Mouse (Mus musculus) ovary, postnatal 14 days (tissue): ENCODE results near the gene Cmss1.
"Not testable (repeated sequence)": the region's sequence is repeated elsewhere in the genome, so short reads cannot be mapped to it uniquely, and the experiment has no call there.

Experiments used
- DNase-seq: peaks from one replicate; pipeline ENCODE4 v3.0.0; 2022; ENCODE audit warnings: low spot score

Gene Cmss1

GRCm38 (mm10) chr16:57423001-57423800 lies 183.5 kb downstream of the Cmss1 start:
- DNase-seq = no peak

- DNase-seq = no peak
Observed at GRCm38 (mm10) chr16:57421680-57422417, 184.8 kb downstream of the Cmss1 start.

GRCm38 (mm10) chr16:57420773-57421556 lies 185.7 kb downstream of the Cmss1 start:
- no peak for DNase-seq

GRCm38 (mm10) chr16:57419881-57420280 lies 186.8 kb downstream of the Cmss1 start:
- no peak for DNase-seq

- no peak for DNase-seq
Observed at GRCm38 (mm10) chr16:57419332-57419731, 187.3 kb downstream of the Cmss1 start.

GRCm38 (mm10) chr16:57417955-57418354 lies 188.7 kb downstream of the Cmss1 start:
- DNase-seq = no peak

GRCm38 (mm10) chr16:57417017-57417416 lies 189.6 kb downstream of the Cmss1 start:
- no peak for DNase-seq

GRCm38 (mm10) chr16:57416049-57416448 lies 190.6 kb downstream of the Cmss1 start:
- no peak for DNase-seq

- no peak for DNase-seq
Observed at GRCm38 (mm10) chr16:57412766-57413165, 193.9 kb downstream of the Cmss1 start.

- no peak for DNase-seq
Observed at GRCm38 (mm10) chr16:57403825-57404224, 202.8 kb downstream of the Cmss1 start.

GRCm38 (mm10) chr16:57402910-57403309 lies 203.8 kb downstream of the Cmss1 start:
- DNase-seq = no peak

- no peak for DNase-seq
Observed at GRCm38 (mm10) chr16:57401702-57402101, 205.0 kb downstream of the Cmss1 start.

GRCm38 (mm10) chr16:57399566-57399965 lies 207.1 kb downstream of the Cmss1 start:
- DNase-seq = no peak

GRCm38 (mm10) chr16:57398387-57399214 lies 208.1 kb downstream of the Cmss1 start:
- DNase-seq = peak; percentile 64

- DNase-seq = no peak
Observed at GRCm38 (mm10) chr16:57397845-57398244, 208.8 kb downstream of the Cmss1 start.

GRCm38 (mm10) chr16:57396249-57396648 lies 210.4 kb downstream of the Cmss1 start:
- no peak for DNase-seq

GRCm38 (mm10) chr16:57393161-57393560 lies 213.5 kb downstream of the Cmss1 start:
- DNase-seq = no peak

- DNase-seq = no peak
Observed at GRCm38 (mm10) chr16:57392461-57392860, 214.2 kb downstream of the Cmss1 start.

GRCm38 (mm10) chr16:57391171-57391570 lies 215.5 kb downstream of the Cmss1 start:
- not testable (repeated sequence) for DNase-seq

- no peak for DNase-seq
Observed at GRCm38 (mm10) chr16:57389566-57390251, 217.0 kb downstream of the Cmss1 start.

- no peak for DNase-seq
Observed at GRCm38 (mm10) chr16:57384274-57384673, 222.4 kb downstream of the Cmss1 start.
